Mouse (Mus musculus): ENCODE results near the gene Irf2bpl. TPM values are rescaled to one million over a fixed set of nuclear protein-coding genes. Genes with fewer than 3 reads are reported as not detected.

The Irf2bpl gene
- total and polyA plus RNA-seq, 3 experiments = 20.1 to 36.9 (median 32.6) TPM

DNA sequence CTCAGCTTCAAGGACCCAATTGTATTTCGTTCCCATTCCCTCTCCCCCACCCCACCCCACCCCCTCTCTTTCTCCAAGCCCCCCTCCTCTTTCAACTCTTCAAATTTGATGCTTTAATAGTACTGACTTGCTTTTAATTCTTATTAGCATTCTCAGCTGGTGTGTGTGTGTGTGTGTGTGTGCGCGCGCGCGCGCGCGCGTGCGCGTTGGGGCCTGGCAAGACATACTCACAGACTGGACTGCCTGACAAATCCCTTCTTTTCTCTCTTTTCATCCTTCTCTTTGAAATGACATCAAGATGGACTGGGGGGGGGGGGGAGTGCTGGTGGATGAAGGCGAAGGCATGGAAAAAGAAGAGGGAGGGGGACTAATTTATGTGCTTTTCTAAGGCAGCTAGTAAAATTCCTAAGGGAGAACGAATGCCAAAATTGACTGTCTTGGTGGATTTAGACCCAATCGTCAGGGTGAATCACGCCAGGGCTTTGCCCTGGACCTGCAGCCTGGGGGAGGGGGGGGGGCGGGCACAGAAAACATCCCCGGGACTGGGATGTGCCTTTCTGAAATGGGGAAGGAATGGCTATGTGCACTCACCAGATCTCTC is 8.2 kb upstream of the Irf2bpl start:
- H3K79me2 ChIP-seq (replicated peaks; ENCODE audit: control insufficient read depth, insufficient read depth, low read length) = no peaks in the 10 kb centered on the region
- peak overlapping the region; percentile 49; the same call in 1 of the 2 replicates for H3K4me3 ChIP-seq
- peaks cover 9% of the 10 kb centered on the region for H3K36me3 ChIP-seq (ENCODE audit: control insufficient read depth, insufficient read depth, low read length)
- peak overlapping the region; percentile 91 for H3K27ac ChIP-seq
- intact Hi-C loops (cut with DNase I) = loop anchor here (2.0 to 5.0 kb wide), 2 partner anchors 39 to 60 kb away; no protein-coding TSS in a partner anchor
- peaks cover 29% of the 10 kb centered on the region for H3K4me1 ChIP-seq (ENCODE audit: control insufficient read depth, insufficient read depth, low read length)
- peak overlapping the region; percentile 40 for H3K9ac ChIP-seq (ENCODE audit: low read depth, low read length)
- TF ChIP-seq CTCF (IDR thresholded peaks at IDR 0.05) = no peak
- TF ChIP-seq POLR2A (IDR thresholded peaks at IDR 0.05; ENCODE audit: insufficient read depth, low read depth, low read length) = no peak
- no peak for TF ChIP-seq EP300 (IDR thresholded peaks at IDR 0.05; ENCODE audit: insufficient read depth, low read depth, low read length)
- no peak for DNase-seq
- no peaks in the 10 kb centered on the region for H3K27me3 ChIP-seq (ENCODE audit: control insufficient read depth, insufficient read depth, low read length)
- WGBS = 12% methylated on average over 18 of the region's 18 CpGs

DNA sequence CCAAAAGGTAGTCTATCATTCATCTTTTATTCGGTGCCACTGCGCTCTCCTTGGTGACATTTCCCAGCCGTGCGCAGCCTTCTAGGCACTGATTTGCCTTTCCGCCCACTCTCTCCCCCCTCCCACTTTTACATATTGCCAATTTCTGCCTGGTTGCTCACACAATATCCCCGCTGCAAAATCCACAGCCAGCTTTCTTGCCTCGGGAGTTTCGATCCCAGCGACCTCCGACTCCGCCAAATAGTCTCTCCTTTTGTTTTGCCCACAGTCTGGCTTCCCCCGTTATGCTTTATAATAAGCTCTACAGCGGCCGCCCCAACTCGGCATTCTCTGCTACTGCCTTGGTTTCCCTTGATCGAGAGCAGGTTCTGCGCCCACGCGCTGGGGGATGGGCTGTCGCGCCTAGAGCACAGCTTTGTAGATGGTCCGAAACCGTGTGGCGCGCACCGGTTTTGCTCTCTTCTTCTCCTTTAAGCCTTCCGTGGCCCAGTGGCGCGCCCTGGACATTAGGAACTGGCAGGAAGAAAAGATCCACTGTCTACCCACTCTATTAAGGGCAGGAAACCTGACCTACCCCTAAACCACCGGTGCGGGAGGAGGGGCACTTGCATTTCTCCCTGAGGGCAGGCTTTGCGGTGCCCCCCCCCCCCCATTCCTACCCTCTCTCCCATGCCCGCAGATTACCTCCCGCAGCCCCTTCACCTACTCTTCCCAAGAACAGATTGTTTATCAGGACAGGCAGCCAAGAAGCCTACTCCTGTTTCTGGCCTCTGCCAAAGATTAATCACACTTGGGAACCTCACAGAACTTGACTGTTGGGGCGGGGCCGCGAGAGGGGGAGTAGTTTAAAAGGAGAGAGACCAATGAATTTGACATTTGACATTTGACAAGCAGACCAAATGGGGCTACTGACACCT is 7.4 kb upstream of the Irf2bpl start:
- intact Hi-C loops (cut with DNase I) = loop anchor here (2.0 to 5.0 kb wide), 2 partner anchors 40 to 59 kb away; no protein-coding TSS in a partner anchor
- WGBS = 3% methylated on average over 37 of the region's 37 CpGs

DNA sequence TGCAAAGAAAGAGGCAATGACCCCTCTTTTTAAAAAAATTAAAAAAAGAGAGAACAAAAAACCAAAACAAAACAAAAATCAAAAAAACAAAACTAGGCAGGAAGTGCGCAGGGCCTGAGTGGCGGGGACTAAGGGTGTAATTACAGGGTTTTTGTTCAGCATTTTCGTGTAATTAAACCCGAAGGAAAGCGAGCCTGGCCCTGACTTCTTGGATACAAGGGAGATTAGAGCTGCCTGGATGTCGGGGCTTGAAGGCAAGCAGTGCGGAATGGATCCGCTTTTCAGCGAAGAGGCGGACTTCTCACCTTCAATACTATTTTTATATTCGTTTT is 6.8 kb upstream of the Irf2bpl start:
- no peak for DNase-seq
- WGBS = 17% methylated on average over 11 of the region's 11 CpGs

More for the DNA sequence above, 7.4 kb upstream of the Irf2bpl start:
- DNase-seq = peak; percentile 86 to 90
- Histone ChIP-seq H3K4me3 (peak overlapping the region; percentile 49), H3K79me2 (replicated peaks; ENCODE audit: control insufficient read depth, insufficient read depth, low read length) (no peaks in the 10 kb centered on the region), H3K4me1 (ENCODE audit: control insufficient read depth, insufficient read depth, low read length) (peaks cover 27% of the 10 kb centered on the region), H3K27ac (peak overlapping the region; percentile 91), H3K9ac (ENCODE audit: low read depth, low read length) (peak overlapping the region; percentile 82), H3K27me3 (ENCODE audit: control insufficient read depth, insufficient read depth, low read length) (no peaks in the 10 kb centered on the region), H3K36me3 (ENCODE audit: control insufficient read depth, insufficient read depth, low read length) (peaks cover 9% of the 10 kb centered on the region)
- 0 out of 2 replicates have a peak, but pooled peaks have one; percentile 8 for TF ChIP-seq EP300 (IDR thresholded peaks at IDR 0.05; ENCODE audit: insufficient read depth, low read depth, low read length)
- TF ChIP-seq CTCF (IDR thresholded peaks at IDR 0.05) = no peak
- peak; percentile 80 for TF ChIP-seq POLR2A (IDR thresholded peaks at IDR 0.05; ENCODE audit: insufficient read depth, low read depth, low read length)

DNA sequence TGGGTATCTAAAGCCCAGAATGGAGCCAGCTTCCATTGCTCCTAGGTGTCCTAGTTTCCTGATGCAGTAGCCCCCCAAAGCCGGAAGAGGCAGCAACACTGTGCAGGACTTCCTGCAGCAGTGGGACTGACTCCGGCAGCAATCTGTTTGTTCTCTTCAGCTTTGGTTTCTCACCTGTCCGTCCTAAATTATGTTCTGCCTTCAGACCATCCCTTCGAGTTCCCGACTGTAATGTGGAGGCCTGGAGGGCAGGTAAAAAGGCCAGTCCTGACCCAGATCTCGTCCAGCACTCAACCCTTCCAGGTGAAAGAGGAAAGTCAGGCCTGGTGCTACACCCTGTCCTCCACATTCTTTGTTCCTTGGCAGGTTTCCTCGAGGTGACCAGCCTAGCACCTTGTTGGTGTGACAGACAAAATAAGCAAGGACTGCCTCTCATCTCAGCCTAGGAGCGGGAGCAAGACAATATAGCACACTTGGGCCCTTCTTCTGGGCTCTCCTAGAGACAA is 6.3 kb upstream of the Irf2bpl start:
- TF ChIP-seq POLR2A (IDR thresholded peaks at IDR 0.05; ENCODE audit: insufficient read depth, low read depth, low read length) (no peak), CTCF (IDR thresholded peaks at IDR 0.05) (peak; percentile 50)
- 0 out of 2 replicates have a peak overlapping the region, but pooled peaks have one; percentile 27 for H3K9ac ChIP-seq (ENCODE audit: low read depth, low read length)
- peaks cover 3% of the 10 kb centered on the region; the same call in 1 of the 2 replicates for H3K36me3 ChIP-seq (ENCODE audit: control insufficient read depth, insufficient read depth, low read length)
- WGBS = 42% methylated on average over 8 of the region's 8 CpGs
- H3K27me3 ChIP-seq (ENCODE audit: control insufficient read depth, insufficient read depth, low read length) = no peaks in the 10 kb centered on the region
- intact Hi-C loops (cut with DNase I) = loop anchor here (5.0 kb wide), 1 partner anchor 41 kb away; no protein-coding TSS in a partner anchor
- DNase-seq = peak in 1 of 2 experiments; percentile 33
- no peaks in the 10 kb centered on the region for H3K79me2 ChIP-seq (replicated peaks; ENCODE audit: control insufficient read depth, insufficient read depth, low read length)
- 0 out of 2 replicates have a peak overlapping the region, but pooled peaks have one; percentile 13 for H3K4me3 ChIP-seq
- peak overlapping the region; percentile 72 for H3K27ac ChIP-seq
- peaks cover 20% of the 10 kb centered on the region for H3K4me1 ChIP-seq (ENCODE audit: control insufficient read depth, insufficient read depth, low read length)

More for the DNA sequence above, 6.8 kb upstream of the Irf2bpl start:
- intact Hi-C loops (cut with DNase I) = loop anchor here (5.0 kb wide), 1 partner anchor 41 kb away; no protein-coding TSS in a partner anchor
- H3K9ac ChIP-seq (ENCODE audit: low read depth, low read length) = peak overlapping the region; percentile 82
- peak overlapping the region; percentile 91 for H3K27ac ChIP-seq
- peak overlapping the region; percentile 49 for H3K4me3 ChIP-seq
- H3K79me2 ChIP-seq (replicated peaks; ENCODE audit: control insufficient read depth, insufficient read depth, low read length) = no peaks in the 10 kb centered on the region
- no peaks in the 10 kb centered on the region for H3K27me3 ChIP-seq (ENCODE audit: control insufficient read depth, insufficient read depth, low read length)
- H3K36me3 ChIP-seq (ENCODE audit: control insufficient read depth, insufficient read depth, low read length) = peaks cover 5% of the 10 kb centered on the region
- peaks cover 24% of the 10 kb centered on the region for H3K4me1 ChIP-seq (ENCODE audit: control insufficient read depth, insufficient read depth, low read length)
- TF ChIP-seq CTCF (IDR thresholded peaks at IDR 0.05) (no peak), POLR2A (IDR thresholded peaks at IDR 0.05; ENCODE audit: insufficient read depth, low read depth, low read length) (no peak), EP300 (IDR thresholded peaks at IDR 0.05; ENCODE audit: insufficient read depth, low read depth, low read length) (no peak)

DNA sequence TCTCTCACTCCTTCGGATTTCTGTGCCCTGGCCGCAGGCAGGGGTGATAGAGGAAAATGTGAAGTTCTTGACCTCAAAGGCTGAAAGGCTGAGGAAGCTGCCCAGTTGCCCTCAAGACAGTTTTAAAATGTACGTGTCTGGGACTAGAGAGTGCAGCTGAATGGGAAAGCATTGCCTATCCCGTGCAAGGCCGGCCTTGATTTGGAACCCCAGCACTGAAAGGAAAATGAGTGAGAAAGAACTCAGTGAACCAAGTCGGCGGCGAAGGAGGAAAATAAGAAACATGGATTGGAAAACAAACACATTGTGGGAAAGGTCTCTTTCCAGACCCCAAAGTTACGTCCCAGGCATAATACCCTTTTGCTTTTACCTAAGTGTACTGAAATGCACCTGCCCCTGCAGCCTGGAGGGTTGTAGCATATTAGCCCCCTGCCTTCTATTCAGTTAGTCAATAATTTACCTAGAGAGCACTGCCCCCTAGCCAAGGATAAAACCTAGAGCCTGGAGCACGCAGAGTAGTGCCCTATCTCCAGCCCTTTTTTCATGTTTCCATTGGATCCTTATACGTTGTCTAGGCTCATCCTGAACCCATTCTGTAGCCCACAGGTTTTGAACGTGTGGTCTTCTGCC is 5.6 kb upstream of the Irf2bpl start:
- peaks cover 22% of the 10 kb centered on the region for H3K4me1 ChIP-seq (ENCODE audit: control insufficient read depth, insufficient read depth, low read length)
- H3K4me3 ChIP-seq = no peak overlapping the region
- peak overlapping the region; percentile 100 for H3K27ac ChIP-seq
- no peak overlapping the region for H3K9ac ChIP-seq (ENCODE audit: low read depth, low read length)
- no peak for DNase-seq
- WGBS = 74% methylated on average over 12 of the region's 12 CpGs
- intact Hi-C loops (cut with DNase I) = loop anchor here (5.0 kb wide), 1 partner anchor 42 kb away; no protein-coding TSS in a partner anchor
- no peaks in the 10 kb centered on the region for H3K27me3 ChIP-seq (ENCODE audit: control insufficient read depth, insufficient read depth, low read length)
- peaks cover 5% of the 10 kb centered on the region; the same call in 1 of the 2 replicates for H3K36me3 ChIP-seq (ENCODE audit: control insufficient read depth, insufficient read depth, low read length)
- TF ChIP-seq CTCF (IDR thresholded peaks at IDR 0.05) = no peak; the same call in 1 of the 2 replicates
- no peak for TF ChIP-seq EP300 (IDR thresholded peaks at IDR 0.05; ENCODE audit: insufficient read depth, low read depth, low read length)
- TF ChIP-seq POLR2A (IDR thresholded peaks at IDR 0.05; ENCODE audit: insufficient read depth, low read depth, low read length) = no peak
- H3K79me2 ChIP-seq (replicated peaks; ENCODE audit: control insufficient read depth, insufficient read depth, low read length) = no peaks in the 10 kb centered on the region
